Mouse (Mus musculus): ENCODE measurements at regions not wholly inside any gene's neighbourhood (a gene's known extent, or its start where the extent isn't known, plus 50 kb on each side); places are given as distances from the start of the nearest gene placed in this dataset.

GRCm38 (mm10) chr2:169461491-169462039 is 126.0 kb downstream of the Gm11011 start:
- intact Hi-C loops (cut with DNase I; ENCODE audit: low total_unique reads), result no loop called here
- DNase-seq, result no peak

GRCm38 (mm10) chr2:169452956-169453355 is 134.6 kb downstream of the Gm11011 start:
- intact Hi-C loops (cut with DNase I; ENCODE audit: low total_unique reads), result no loop called here
- DNase-seq, result no peak

DNA sequence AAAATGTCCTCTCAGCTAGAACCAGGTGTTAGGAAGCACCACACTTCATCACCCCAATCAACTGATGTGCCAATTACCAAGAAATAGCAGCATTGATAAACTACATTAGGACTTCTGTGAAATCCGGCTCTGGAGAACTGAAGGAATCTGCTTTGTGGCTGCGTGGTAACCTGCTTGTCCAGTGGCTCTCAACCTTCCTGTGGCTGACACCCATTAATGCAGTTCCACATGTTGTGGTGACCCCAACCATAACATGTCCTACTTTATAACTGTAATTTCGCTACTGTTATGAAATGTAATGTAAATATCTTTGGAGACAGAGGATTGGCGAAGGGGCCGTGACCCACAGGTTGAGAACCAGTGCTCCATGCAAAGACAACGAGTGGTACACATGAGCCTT is 136.7 kb downstream of the Gm11011 start:
- intact Hi-C loops (cut with DNase I; ENCODE audit: low total_unique reads), result no loop called here
- no peak for DNase-seq

- intact Hi-C loops (cut with DNase I; ENCODE audit: low total_unique reads), result no loop called here
- no peak for DNase-seq
These were observed 139.9 kb downstream of the Gm11011 start for GRCm38 (mm10) chr2:169447495-169448280.

- intact Hi-C loops (cut with DNase I; ENCODE audit: low total_unique reads), result no loop called here
- no peak for DNase-seq
These were observed 141.7 kb downstream of the Gm11011 start for GRCm38 (mm10) chr2:169445877-169446276.

DNA sequence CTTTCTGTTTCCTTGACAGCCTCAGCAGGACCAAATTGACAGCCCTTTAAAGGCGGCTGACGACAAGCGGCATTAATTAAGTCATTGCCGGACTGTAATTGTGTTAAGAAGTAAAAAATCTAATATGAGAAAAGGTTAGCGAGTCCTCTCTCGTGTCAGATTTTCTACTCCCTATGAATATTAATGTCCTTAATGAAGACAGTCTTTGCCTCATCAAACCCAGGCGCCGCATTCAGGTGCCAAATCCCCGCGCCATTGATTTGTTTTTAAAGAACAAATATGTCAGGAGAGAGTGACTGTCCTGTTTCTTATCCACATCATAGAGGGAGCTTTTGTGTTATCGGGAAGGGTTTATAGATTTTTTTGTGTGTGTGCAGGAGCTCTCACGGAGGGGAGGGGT is 142.2 kb downstream of the Gm11011 start:
- no peak for DNase-seq
- intact Hi-C loops (cut with DNase I; ENCODE audit: low total_unique reads), result no loop called here

- DNase-seq, result no peak
- intact Hi-C loops (cut with DNase I; ENCODE audit: low total_unique reads), result no loop called here
These were observed 144.3 kb downstream of the Gm11011 start for GRCm38 (mm10) chr2:169443271-169443670.

DNA sequence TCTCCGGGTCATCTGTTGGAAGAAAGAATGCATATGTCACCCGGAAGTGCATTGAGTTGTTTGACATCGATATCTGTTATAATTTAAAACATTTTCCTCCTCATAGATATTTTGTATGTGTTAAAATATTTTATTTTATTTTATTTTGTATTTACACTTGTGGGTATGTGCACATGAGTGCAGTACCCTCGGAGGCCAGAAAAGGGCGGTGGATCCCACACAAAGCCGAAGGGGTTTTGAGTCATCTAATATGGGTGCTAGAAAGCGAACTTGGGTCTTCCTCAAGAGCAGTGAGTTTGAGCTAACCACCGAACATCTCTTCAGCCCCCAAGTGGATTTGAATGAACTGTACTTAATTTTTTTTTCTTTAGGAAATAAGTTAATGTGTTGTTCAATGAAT is 156.0 kb downstream of the Gm11011 start:
- intact Hi-C loops (cut with DNase I; ENCODE audit: low total_unique reads), result no loop called here
- no peak for DNase-seq

DNA sequence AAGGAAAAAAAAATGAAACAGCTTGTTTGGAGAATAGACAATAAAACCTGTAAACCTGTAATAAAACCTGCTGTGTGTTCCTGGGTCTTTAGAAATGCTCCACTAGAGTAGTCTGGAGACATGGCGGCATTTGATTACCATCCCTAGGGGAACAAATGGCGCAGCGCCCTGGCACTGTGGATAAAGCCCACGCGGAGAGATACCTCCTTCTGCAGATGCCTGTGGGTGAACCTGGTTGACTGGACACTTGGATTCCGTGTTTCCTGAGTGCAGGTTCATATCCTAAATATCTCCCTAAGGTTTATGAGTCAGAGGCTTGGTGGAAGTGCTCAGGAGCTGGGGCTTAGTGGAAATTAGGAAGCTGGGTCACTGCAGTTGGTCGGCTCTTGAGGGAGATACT is 158.1 kb downstream of the Gm11011 start:
- intact Hi-C loops (cut with DNase I; ENCODE audit: low total_unique reads), result no loop called here

GRCm38 (mm10) chr2:169424166-169424920 is 163.2 kb downstream of the Gm11011 start:
- DNase-seq, result no peak
- intact Hi-C loops (cut with DNase I; ENCODE audit: low total_unique reads), result no loop called here

More for the DNA sequence above, 158.1 kb downstream of the Gm11011 start:
- DNase-seq, result no peak

- intact Hi-C loops (cut with DNase I; ENCODE audit: low total_unique reads), result no loop called here
- DNase-seq, result no peak
These were observed 175.2 kb downstream of the Gm11011 start for GRCm38 (mm10) chr2:169412361-169412760.

DNA sequence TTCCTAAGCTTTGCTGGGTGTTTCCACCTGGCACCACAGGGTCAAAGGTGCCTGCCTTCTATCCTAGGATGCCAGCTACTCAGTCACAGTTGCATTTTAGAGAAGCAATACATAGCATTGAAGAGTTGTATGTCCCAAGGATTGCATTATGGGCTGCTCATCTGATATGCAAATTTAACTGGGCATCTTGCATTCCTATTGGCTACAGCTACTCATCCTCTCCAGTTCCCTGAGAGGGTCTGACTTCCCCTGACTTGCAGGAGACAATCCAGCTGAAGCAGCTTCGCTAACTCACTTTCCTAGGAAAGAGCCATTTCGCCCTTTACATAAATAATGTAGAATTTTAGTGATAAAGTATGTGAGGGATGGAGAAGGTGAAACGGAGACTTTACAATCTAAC is 177.5 kb downstream of the Gm11011 start:
- intact Hi-C loops (cut with DNase I; ENCODE audit: low total_unique reads), result no loop called here
- DNase-seq, result no peak

DNA sequence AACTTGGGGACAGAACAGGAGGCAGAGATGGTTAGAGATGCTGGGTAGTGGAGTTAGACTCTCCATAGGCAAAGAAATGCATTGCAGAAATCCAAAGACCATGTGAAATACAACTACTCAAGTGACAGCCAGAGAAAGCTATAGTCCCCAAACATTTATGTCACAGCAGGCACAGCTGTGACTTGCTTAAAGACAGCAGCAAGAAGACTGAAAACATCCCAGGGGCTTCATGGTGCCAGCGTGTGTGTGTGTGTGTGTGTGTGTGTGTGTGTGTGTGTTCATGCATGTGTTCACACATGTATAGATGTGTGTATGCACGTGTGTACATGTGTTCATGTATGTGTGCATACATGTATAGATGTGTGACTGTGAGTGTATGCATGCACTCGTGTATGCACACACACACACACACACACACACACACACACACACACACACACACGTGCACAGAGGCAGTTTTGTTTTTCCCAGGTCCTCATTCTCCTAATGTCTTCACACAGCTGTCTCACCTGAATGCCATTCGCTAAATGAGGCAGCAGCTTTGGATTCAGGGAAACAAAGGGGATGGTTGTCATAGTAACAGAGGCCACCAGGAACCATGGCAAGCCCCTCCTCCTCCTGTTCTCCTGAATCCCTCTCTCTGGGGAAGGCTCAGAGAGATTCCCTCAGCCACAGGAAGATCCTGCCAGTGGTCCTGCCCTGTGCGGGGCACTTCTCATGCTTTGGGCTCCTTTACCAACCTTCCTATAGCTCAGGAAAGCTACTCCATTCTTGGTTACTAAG is 182.4 kb downstream of the Gm11011 start:
- DNase-seq, result no peak
- intact Hi-C loops (cut with DNase I; ENCODE audit: low total_unique reads), result no loop called here

DNA sequence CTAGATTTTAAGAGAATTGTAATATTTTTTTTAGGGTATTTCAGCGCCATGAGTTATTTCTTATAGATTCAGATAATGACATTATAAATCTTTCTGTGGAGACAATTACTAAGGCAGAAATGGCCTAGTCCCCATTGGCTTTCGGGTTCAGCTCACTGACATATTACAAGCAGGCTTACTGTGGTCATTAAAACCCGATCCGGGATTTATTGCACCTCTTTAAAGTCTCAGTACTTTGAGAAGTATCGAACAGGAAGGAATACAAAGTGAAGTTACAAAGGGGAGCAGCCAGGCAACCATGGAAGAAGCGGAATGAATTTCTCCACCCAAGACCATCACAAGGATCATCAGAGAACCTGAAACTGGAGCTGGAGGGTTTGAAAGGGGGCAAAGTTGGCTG is 189.8 kb downstream of the Gm11011 start:
- no peak for DNase-seq
- intact Hi-C loops (cut with DNase I; ENCODE audit: low total_unique reads), result no loop called here

DNA sequence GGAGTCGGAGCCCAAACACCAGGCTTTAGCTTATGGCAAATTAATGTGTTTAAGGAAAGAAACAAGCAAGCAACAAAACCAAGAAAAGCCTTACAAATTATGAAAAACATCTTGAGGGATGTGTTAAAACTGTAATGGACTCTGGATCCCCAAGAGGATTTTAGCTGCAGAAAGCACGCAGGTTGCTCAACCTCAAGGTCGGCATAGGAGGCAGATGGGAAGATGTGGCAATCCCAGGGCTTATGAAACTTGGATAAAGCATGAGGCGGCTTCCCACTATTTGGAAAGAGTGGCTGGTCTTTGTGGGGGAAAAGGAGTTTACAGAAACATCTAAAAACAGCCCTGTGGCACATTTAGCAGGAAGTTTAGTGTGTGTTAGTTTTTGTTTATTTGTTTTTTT is 190.5 kb downstream of the Gm11011 start:
- intact Hi-C loops (cut with DNase I; ENCODE audit: low total_unique reads), result no loop called here
- no peak for DNase-seq

- DNase-seq, result no peak
- intact Hi-C loops (cut with DNase I; ENCODE audit: low total_unique reads), result no loop called here
These were observed 191.3 kb downstream of the Gm11011 start for GRCm38 (mm10) chr2:169396294-169396693.

DNA sequence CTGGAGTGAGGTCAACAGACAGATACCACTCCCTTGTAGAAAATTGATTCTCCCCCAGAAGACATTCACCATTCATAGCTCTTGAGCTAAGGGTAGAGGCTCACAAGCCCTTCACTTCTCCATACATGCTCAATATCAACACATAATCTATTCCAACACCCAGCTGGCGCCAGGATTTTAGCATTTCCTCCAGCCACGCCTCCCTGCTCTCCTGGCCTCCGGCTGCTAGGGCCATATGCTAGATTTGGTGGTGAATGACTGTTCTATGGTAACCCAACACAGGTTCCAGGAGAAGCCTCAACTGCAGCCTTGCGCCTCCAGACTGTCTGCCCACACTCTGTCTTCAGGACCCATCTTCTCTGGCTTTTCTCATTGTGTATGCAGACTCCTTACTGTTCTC is 197.9 kb downstream of the Gm11011 start:
- intact Hi-C loops (cut with DNase I; ENCODE audit: low total_unique reads), result no loop called here
- DNase-seq, result no peak

DNA sequence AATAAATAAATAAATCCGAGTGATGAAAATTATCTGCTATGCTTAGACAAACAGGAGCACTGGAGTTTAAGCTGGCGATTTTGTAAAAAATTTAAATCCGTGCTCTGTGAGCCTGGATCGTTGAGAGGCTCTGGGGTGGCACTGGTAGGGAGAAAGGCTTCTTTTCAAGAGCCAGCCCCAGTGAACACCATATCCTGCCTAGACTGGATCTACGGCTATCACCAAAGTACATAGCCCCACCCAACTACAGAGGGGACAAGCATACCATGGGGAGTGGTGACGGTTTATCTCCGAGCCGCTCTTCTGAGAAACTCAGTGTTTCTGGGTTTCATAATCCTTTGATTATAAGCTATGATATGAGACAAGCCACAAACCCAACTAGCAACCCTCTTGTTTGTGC is 199.0 kb downstream of the Gm11011 start:
- intact Hi-C loops (cut with DNase I; ENCODE audit: low total_unique reads), result no loop called here
- DNase-seq, result no peak

DNA sequence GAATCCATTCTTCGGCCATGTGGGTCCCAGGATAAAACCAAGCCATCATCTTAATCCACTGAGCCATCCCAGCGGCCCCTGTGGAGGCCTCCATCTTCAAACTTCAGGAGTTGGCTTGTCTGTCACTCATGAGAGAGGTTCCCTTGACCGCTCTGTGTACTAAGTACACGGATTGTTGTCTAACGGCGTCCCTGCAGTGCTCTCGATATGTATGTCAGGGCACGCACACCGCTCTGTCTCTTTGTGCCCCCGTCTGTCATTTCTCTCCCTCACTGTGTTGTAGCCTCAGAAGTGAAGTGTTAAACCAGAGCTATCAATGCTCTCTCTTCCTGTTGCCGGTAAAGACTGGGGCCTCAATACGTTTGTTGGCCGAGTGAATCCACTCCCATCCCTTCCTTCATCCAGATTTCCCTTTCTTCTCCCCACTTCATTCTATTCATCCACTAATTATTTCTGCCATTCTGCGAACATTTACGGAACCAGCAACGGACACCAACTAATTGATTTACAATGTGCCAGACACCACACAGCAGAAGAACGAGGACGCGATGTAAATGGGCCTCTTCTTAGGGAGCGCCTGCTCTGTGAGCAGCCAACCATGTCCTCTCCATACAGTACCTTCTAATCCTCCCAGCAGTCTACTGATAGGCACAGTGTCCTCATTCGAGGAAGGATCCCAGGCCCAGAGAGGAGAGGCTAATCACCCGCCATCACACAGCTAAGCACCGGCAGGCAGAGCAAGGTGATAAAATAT is 199.6 kb downstream of the Gm11011 start:
- DNase-seq, result no peak
- intact Hi-C loops (cut with DNase I; ENCODE audit: low total_unique reads), result no loop called here
